Mouse (Mus musculus) forebrain, embryonic 13.5 days (tissue): ENCODE measurements around the gene Hltf. TPM values are rescaled to one million over a fixed set of nuclear protein-coding genes. Genes with fewer than 3 reads are reported as not detected.
A peak's percentile ranks its signal among the peaks of the same experiment; 100 is the strongest.
"Not testable (repeated sequence)": the region's sequence is repeated elsewhere in the genome, so short reads cannot be mapped to it uniquely, and the experiment has no call there.

Experiments used
- ATAC-seq: fragments of 200-750 bp; cut with Nextera tagmentation; 2 replicates; pipeline ENCODE4 v1.8.0; 2017
- H3K27ac ChIP-seq: fragments of 300-500 bp; sonication (generic); 2 replicates; pipeline ENCODE4 v1.5.1; 2015; ENCODE audit warnings: inconsistent platforms, mild to moderate bottlenecking, moderate library complexity
- H3K27me3 ChIP-seq: fragments of 300-500 bp; sonication (generic); 2 replicates; pipeline ENCODE4 v1.6.1; 2015; ENCODE audit warnings: mild to moderate bottlenecking, inconsistent platforms
- H3K36me3 ChIP-seq: fragments of 300-500 bp; sonication (generic); 2 replicates; pipeline ENCODE4 v1.6.1; 2015; ENCODE audit warnings: mild to moderate bottlenecking, inconsistent platforms; ENCODE audit not compliant: poor library complexity, severe bottlenecking
- H3K4me1 ChIP-seq: fragments of 300-500 bp; sonication (generic); 2 replicates; pipeline ENCODE4 v1.6.1; 2015; ENCODE audit warnings: inconsistent platforms
- H3K4me2 ChIP-seq: fragments of 300-500 bp; sonication (generic); 2 replicates; pipeline ENCODE4 v1.6.1; 2015; ENCODE audit warnings: inconsistent platforms, mild to moderate bottlenecking, moderate library complexity
- H3K4me3 ChIP-seq: fragments of 300-500 bp; sonication (generic); 2 replicates; pipeline ENCODE4 v1.5.1; 2015; ENCODE audit warnings: mild to moderate bottlenecking, inconsistent platforms
- H3K9ac ChIP-seq: fragments of 300-500 bp; sonication (generic); 2 replicates; pipeline ENCODE4 v1.6.1; 2015; ENCODE audit warnings: mild to moderate bottlenecking, inconsistent platforms
- H3K9me3 ChIP-seq: fragments of 300-500 bp; sonication (generic); replicated peaks from 2 replicates; pipeline ENCODE4 v1.6.1; 2016; ENCODE audit warnings: inconsistent platforms
- WGBS: fragments of 180-500 bp; shearing (Covaris S2); methylation state at CpG from one replicate; pipeline ENCODE4 v1.1.7; 2015; 5-methylcytosine and 5-hydroxymethylcytosine counted together
- polyA plus RNA-seq: library from polyadenylated mRNA; unstranded; fragments of >200 nt; fragmentation: Nextera tagmentation; extraction: Ambion mirVana; gene quantifications from 2 replicates; pipeline ENCODE4 v1.2.1, GENCODE M21; 2015

The Hltf gene
- polyA plus RNA-seq, 1 experiment from 2014 or later: 25.9 TPM

DNA sequence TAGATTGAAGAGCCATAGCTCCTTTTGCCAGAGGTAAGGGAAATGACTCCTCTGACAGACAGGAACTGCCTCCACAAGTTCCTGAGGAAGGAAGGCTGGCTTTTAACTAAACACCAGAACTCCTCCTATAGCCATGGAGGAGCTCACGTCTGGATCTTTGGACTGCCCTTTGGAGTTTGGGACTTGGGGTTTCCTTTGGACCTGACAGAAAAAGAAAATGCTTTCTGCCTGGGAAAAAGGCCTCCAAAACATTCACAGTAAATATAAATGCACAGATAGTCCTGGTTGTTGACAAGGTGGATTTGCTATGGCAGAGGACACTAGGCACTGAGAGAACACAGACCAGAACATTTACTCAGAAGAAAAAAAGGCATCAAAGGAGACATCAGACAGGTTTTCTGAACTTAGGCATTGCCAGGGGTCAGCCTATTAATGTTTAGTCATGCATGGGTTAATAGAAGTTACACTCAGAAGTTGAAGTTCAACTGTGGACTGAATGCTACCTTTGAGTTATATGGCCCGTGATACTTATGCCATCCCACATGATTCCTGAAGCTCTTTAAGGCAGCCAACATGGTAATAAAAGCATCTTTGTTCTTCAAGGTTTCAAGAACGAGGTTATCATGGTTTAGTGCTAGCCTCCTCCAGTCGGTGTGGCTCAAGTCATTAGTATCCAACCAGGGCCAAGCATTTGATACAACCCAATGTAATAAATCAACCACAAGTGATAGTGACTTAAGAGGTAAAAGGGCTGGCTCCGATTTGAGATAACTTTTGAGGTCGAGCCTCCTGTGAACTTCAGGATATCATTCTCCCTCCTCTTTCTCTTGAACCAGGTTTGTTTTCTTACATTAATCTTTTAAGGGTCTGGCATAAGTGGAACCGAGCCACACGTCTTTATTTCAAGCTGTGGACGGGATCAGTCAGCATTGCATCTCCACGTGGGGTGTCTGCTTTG is 23.6 kb upstream of the Hltf start:
- Histone ChIP-seq H3K4me2 (peak overlapping the region; percentile 76), H3K27me3 (no peaks in the 10 kb centered on the region), H3K27ac (no peak overlapping the region), H3K9me3 (no peaks in the 10 kb centered on the region), H3K9ac (peak overlapping the region; percentile 74), H3K4me1 (peaks cover 12% of the 10 kb centered on the region), H3K4me3 (peak overlapping the region; percentile 81), H3K36me3 (no peaks in the 10 kb centered on the region)
- 19% methylated on average over 10 of the region's 10 CpGs for WGBS
- ATAC-seq: no peak

DNA sequence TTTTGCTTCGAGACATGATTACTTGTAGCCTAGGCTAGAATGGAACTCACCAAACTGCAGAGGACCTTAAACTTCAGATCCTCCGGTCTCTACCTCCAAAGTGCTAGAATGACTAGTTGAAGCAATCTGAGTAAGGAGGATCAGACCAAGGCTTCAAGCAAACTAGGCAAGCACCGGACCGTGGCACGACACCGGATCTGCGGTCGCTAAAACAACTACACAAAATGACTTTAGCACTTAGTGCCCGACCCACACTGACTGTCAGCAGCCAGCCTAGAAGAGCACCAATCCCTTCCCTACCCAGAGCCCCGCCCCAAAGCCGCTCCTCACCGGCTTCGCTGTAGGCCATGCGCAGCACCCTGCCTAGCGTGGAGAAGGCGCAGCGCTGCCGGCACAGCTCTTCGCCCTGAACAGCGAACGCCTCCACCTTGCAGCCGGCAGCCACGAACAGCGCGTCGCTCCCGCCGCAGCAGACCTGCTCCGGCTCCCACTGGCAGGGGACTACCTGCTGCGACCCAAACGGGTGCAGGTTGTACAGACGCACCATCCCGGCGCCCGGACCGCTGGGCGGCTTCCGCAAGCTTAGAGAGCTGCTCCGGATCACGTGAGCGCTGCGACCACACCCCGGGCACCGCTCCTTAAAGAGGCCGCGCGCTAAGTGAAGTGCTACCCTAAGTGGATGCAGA is 22.7 kb upstream of the Hltf start, which contains the start of gene Hps3:
Gene Hps3, minus strand, starts transcription at position 597 of the 686 bp plus-strand sequence.
- ATAC-seq: peak; percentile 99
- Histone ChIP-seq H3K9me3 (no peaks in the 10 kb centered on the region), H3K27ac (peak within 1 kb of the TSS; percentile 66; the same call in 1 of the 2 replicates), H3K9ac (peak within 1 kb of the TSS; percentile 74), H3K27me3 (no peaks in the 10 kb centered on the region), H3K4me3 (peak within 1 kb of the TSS; percentile 81), H3K36me3 (no peaks in the 10 kb centered on the region), H3K4me1 (peaks cover 12% of the 10 kb centered on the region), H3K4me2 (peak within 1 kb of the TSS; percentile 76)
- under 1% methylated on average over 47 of the region's 47 CpGs for WGBS

DNA sequence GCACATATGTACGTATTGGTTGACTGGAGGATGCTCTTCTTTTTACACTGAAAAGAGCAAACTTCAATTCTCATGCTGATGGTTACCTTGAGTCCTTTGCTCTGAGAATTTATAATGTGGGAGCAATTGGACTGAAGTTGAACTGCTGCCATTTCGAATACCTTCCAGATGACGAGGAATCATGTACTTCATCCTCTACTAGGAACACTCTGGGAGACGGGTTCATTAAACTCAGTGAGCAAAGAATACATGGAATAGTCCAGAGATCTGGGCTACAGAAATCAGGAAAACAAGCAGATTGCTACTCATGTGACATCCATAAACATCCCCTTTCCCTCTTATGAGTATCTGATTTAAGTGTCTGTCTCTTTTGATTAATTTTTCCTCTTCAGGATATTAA is 21.5 kb upstream of the Hltf start:
- H3K9me3 ChIP-seq: no peaks in the 10 kb centered on the region
- no peaks in the 10 kb centered on the region for H3K36me3 ChIP-seq
- peaks cover 12% of the 10 kb centered on the region for H3K4me1 ChIP-seq
- no peak for ATAC-seq
- H3K27ac ChIP-seq: no peak overlapping the region
- H3K4me3 ChIP-seq: no peak overlapping the region
- H3K27me3 ChIP-seq: no peaks in the 10 kb centered on the region
- H3K4me2 ChIP-seq: no peak overlapping the region
- H3K9ac ChIP-seq: no peak overlapping the region
- WGBS: 85% methylated on average over 4 of the region's 4 CpGs

DNA sequence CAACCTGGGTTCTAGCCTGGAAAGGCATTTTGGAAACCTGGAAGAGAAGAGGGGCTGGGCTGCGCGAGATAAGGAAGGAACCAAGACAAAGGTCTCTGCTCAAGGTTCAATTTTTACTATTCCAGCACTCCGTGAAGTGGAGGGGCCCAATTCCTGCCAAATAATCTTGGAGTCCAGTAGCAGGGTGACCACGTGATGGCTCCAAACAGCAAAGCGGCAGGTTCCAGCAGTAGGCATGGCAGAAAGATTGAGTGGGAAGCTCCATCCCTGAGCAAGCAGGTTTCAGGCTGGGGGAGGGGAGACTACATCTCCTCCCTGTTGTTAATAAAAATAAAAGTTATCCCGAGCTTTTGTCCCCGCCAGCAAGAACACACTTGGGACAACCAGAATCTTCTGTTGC is 16.1 kb upstream of the Hltf start:
- WGBS: 93% methylated on average over 7 of the region's 7 CpGs
- H3K9me3 ChIP-seq, ATAC-seq, H3K36me3 ChIP-seq, H3K27ac ChIP-seq, H3K4me1 ChIP-seq, H3K4me2 ChIP-seq, H3K9ac ChIP-seq, H3K27me3 ChIP-seq, H3K4me3 ChIP-seq: not testable (repeated sequence)

DNA sequence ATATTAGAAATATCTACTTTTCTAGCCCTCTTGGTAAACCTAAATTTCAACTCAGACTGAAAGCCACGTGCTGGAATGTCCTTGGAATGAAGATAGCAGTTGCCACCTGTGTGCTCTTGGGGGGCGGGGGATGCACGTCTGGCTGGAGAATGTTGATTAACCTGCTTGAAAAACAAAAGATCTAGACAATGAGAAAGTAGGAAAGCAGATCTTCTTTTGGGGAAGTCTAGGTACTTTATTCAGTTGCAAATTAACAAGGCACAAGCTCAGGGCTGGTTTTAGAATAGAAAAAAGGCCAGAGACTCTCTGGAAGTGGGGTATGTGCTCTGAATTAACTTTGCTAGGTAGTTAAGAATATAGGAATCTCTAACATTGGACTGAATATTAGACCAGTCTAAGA is 12.9 kb upstream of the Hltf start:
- H3K9me3 ChIP-seq, H3K4me1 ChIP-seq: not testable (repeated sequence)
- 55% methylated on average over 3 of the region's 3 CpGs for WGBS

DNA sequence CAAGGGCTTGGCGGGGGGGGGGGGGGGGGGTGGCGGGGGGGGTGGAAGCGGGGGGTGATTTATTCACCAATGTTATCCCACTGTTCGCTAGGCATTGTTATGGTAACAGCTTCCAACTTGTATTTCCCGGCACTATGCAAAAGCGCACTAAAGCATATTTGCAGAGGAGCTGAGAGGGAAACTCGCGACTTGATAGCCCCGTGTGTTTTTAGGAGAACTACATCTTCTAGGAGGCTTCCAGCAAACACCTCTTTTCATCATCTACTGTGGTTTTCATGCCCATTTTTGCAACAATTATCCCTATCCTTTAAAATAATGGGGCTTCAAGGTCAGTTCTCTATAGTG is 558 bp downstream of the Hltf start:
- Histone ChIP-seq H3K27me3 (no peaks in the 10 kb centered on the region), H3K9me3 (no peaks in the 10 kb centered on the region), H3K4me2 (peak overlapping the region; percentile 68), H3K9ac (peak overlapping the region; percentile 76), H3K36me3 (peaks cover 11% of the 10 kb centered on the region), H3K27ac (no peak overlapping the region), H3K4me3 (peak overlapping the region; percentile 80), H3K4me1 (peaks cover 4% of the 10 kb centered on the region)
- 2% methylated on average over 6 of the region's 9 CpGs for WGBS
- no peak; the same call in 1 of the 2 replicates for ATAC-seq

More for the DNA sequence above, 12.9 kb upstream of the Hltf start:
- ATAC-seq, H3K36me3 ChIP-seq, H3K9ac ChIP-seq, H3K4me2 ChIP-seq, H3K27me3 ChIP-seq, H3K4me3 ChIP-seq, H3K27ac ChIP-seq: not testable (repeated sequence)

DNA sequence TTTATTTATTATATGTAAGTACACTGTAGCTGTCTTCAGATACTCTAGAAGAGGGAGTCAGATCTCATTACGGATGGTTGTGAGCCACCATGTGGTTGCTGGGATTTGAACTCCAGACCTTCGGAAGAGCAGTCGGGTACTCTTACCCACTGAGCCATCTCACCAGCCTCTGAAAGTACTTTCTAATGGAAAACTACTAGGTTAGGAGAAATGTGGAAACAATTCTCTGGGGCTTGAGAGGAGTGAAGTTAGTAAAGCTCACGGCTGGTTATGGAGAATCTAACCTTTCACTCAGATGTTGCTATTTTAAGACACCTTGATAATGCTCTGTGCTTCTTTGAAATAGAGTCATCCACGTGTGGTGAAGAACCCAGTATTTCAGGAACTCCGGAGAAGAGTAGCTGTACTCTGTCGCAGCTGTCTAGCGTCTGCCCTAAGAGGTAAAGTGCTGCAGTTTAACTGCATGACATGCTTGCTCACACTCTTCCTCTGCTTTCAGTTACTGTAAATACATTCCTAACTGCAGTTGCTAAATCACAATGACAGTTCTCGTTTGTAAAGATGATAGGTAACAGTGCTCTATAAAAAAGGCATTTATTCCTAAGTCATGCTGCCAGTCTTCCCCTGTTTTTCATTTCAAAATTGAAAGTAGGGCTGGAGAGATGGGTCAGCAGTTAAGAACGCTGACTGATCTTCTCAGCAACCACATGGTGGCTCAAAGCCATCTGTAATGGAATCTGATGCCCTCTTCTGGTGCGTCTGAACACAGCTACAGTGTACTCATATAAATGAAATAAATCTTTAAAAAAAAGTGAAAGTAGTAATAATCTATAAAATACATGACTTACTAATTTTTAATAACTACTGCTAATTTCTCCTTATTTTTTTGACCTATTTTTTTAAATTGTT is 18.8 kb downstream of the Hltf start:
- Histone ChIP-seq H3K4me3 (no peak overlapping the region), H3K4me1 (no peaks in the 10 kb centered on the region), H3K27me3 (no peaks in the 10 kb centered on the region), H3K4me2 (no peak overlapping the region), H3K27ac (no peak overlapping the region), H3K9me3 (no peaks in the 10 kb centered on the region), H3K36me3 (peaks cover 41% of the 10 kb centered on the region), H3K9ac (no peak overlapping the region)
- 89% methylated on average over 11 of the region's 11 CpGs for WGBS
- no peak for ATAC-seq

DNA sequence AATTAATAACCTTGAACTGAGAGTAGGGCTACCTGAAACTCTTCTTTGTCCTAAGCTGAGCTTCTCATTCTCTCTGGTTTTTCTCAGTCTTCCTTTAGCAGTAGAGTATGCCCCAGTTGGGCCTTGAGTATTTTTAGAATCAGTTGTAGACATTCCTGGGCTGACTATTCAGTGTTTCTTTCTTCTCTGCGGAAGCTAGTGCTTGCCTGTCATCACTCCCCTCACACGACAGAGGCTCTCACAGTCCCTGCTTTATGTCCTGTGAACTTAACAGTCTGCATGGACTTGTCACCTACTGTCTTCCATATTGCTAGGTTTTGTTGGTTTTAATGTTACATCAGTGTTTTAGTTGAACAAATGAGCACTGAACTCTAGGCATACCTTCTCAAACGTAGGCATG is 24.6 kb downstream of the Hltf start:
- Histone ChIP-seq H3K27ac (no peak overlapping the region), H3K9ac (no peak overlapping the region), H3K9me3 (no peaks in the 10 kb centered on the region), H3K27me3 (no peaks in the 10 kb centered on the region), H3K36me3 (peaks cover 33% of the 10 kb centered on the region), H3K4me2 (no peak overlapping the region), H3K4me3 (no peak overlapping the region), H3K4me1 (no peaks in the 10 kb centered on the region)
- no peak for ATAC-seq
- WGBS: 85% methylated on average over 3 of the region's 3 CpGs

DNA sequence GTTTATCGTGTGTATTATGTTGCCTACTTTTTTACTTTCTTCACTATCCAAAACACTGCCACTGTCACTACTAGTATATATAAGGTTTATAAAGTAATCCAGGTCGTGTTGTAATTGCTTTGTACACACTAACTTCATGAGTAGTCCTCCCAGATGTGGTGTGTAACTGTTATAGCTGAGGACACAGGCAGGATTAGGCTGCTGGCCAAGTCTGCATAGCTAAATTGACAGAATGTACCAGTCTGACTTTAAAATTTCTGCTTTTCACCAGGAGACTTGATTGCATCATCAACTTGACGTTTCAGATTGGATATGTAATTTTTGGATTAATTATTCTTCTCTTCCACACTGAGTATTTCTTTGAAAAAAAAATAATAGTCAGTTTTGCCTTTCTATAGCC is 46.2 kb downstream of the Hltf start:
- no peak overlapping the region for H3K4me2 ChIP-seq
- H3K36me3 ChIP-seq: peaks cover 24% of the 10 kb centered on the region
- no peaks in the 10 kb centered on the region for H3K27me3 ChIP-seq
- no peak for ATAC-seq
- H3K4me3 ChIP-seq: no peak overlapping the region
- WGBS: 78% methylated on average over 3 of the region's 3 CpGs
- H3K27ac ChIP-seq: no peak overlapping the region
- no peaks in the 10 kb centered on the region for H3K9me3 ChIP-seq
- H3K9ac ChIP-seq: no peak overlapping the region
- no peaks in the 10 kb centered on the region for H3K4me1 ChIP-seq

DNA sequence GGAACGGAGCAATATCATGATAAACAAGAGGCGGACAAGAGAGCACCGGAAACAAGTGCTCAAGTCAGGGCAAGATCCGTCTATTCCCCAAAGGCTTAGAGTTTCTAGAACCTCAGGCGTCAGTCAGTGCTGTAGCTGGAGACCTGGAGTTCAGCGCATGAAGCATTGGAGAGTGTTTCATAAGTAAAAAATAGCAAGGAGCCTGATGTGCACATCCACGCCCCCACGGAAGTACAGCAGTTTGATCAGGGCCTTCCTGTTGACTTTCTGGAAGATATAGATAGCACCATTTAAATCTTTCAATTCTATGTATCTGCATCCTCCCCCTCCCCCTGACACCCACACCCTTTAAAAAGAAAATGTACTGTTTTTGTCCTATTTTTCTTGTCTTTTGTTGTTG is 46.7 kb downstream of the Hltf start:
- 90% methylated on average over 8 of the region's 8 CpGs for WGBS

DNA sequence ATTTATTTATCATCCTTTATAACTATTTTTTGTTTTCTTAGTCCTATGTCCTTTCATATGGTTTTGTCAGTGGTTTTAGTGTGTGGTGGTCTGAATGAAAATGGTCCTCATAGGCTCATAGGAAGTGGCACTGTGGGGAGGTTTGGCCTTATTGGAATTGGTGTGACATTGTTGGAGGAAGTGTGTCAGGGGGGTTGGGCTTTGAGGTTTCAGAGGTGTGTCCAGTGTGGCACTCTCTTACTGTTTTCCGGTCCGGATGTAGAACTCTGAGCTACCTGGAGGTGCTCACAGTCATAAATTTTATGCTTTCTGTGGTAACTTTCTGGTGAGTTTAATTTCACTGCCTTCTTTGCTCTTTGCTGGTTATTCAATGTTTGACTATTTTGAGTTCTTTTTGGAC is 47.2 kb downstream of the Hltf start:
- Histone ChIP-seq H3K9me3 (no peaks in the 10 kb centered on the region), H3K4me1 (peaks cover 6% of the 10 kb centered on the region; the same call in 1 of the 2 replicates), H3K27ac (no peak overlapping the region), H3K27me3 (no peaks in the 10 kb centered on the region), H3K9ac (no peak overlapping the region), H3K4me3 (no peak overlapping the region), H3K4me2 (no peak overlapping the region), H3K36me3 (peaks cover 24% of the 10 kb centered on the region)
- ATAC-seq: no peak
- WGBS: 91% methylated on average over 2 of the region's 2 CpGs

More for the DNA sequence above, 46.7 kb downstream of the Hltf start:
- Histone ChIP-seq H3K4me3 (no peak overlapping the region), H3K9ac (no peak overlapping the region), H3K4me2 (no peak overlapping the region), H3K27ac (no peak overlapping the region), H3K9me3 (no peaks in the 10 kb centered on the region), H3K27me3 (no peaks in the 10 kb centered on the region), H3K4me1 (peaks cover 4% of the 10 kb centered on the region; the same call in 1 of the 2 replicates), H3K36me3 (peaks cover 24% of the 10 kb centered on the region)
- ATAC-seq: no peak
